Mouse (Mus musculus): ENCODE results near the gene Rbms3.

Gene Rbms3

GRCm38 (mm10) chr9:116911781-116912492 lies 717.8 kb downstream of the Rbms3 start:
- no peak for DNase-seq (ENCODE audit: low read depth in 1 of 2, low spot score in 2 of 2)

- no peak for DNase-seq (ENCODE audit: low read depth in 1 of 2, low spot score in 2 of 2)
Measured at GRCm38 (mm10) chr9:116909511-116909910, 720.2 kb downstream of the Rbms3 start.

GRCm38 (mm10) chr9:116906955-116907354 lies 722.8 kb downstream of the Rbms3 start:
- DNase-seq (ENCODE audit: low read depth in 1 of 2, low spot score in 2 of 2) = no peak

- DNase-seq (ENCODE audit: low read depth in 1 of 2, low spot score in 2 of 2) = no peak
Measured at GRCm38 (mm10) chr9:116905646-116906045, 724.1 kb downstream of the Rbms3 start.

GRCm38 (mm10) chr9:116903304-116903993 lies 726.3 kb downstream of the Rbms3 start:
- no peak for DNase-seq (ENCODE audit: low read depth in 1 of 2, low spot score in 2 of 2)

- no peak for DNase-seq (ENCODE audit: low read depth in 1 of 2, low spot score in 2 of 2)
Measured at GRCm38 (mm10) chr9:116899403-116899802, 730.3 kb downstream of the Rbms3 start.

- no peak for DNase-seq (ENCODE audit: low read depth in 1 of 2, low spot score in 2 of 2)
Measured at GRCm38 (mm10) chr9:116886973-116887680, 742.6 kb downstream of the Rbms3 start.

- no peak for DNase-seq (ENCODE audit: low read depth in 1 of 2, low spot score in 2 of 2)
Measured at GRCm38 (mm10) chr9:116885617-116886016, 744.1 kb downstream of the Rbms3 start.

GRCm38 (mm10) chr9:116880503-116880902 lies 749.2 kb downstream of the Rbms3 start:
- DNase-seq (ENCODE audit: low read depth in 1 of 2, low spot score in 2 of 2) = no peak

GRCm38 (mm10) chr9:116879600-116880457 lies 749.9 kb downstream of the Rbms3 start:
- DNase-seq (ENCODE audit: low read depth in 1 of 2, low spot score in 2 of 2) = no peak

GRCm38 (mm10) chr9:116876786-116877185 lies 752.9 kb downstream of the Rbms3 start:
- DNase-seq (ENCODE audit: low read depth in 1 of 2, low spot score in 2 of 2) = no peak

- no peak for DNase-seq (ENCODE audit: low read depth in 1 of 2, low spot score in 2 of 2)
Measured at GRCm38 (mm10) chr9:116873976-116874320, 755.8 kb downstream of the Rbms3 start.

- no peak for DNase-seq (ENCODE audit: low read depth in 1 of 2, low spot score in 2 of 2)
Measured at GRCm38 (mm10) chr9:116873033-116873975, 756.4 kb downstream of the Rbms3 start.

GRCm38 (mm10) chr9:116872346-116872745 lies 757.4 kb downstream of the Rbms3 start:
- DNase-seq (ENCODE audit: low read depth in 1 of 2, low spot score in 2 of 2) = no peak

- DNase-seq (ENCODE audit: low read depth in 1 of 2, low spot score in 2 of 2) = no peak
Measured at GRCm38 (mm10) chr9:116871576-116871975, 758.1 kb downstream of the Rbms3 start.

- no peak for DNase-seq (ENCODE audit: low read depth in 1 of 2, low spot score in 2 of 2)
Measured at GRCm38 (mm10) chr9:116866060-116866459, 763.7 kb downstream of the Rbms3 start.

GRCm38 (mm10) chr9:116863626-116864025 lies 766.1 kb downstream of the Rbms3 start:
- no peak for DNase-seq (ENCODE audit: low read depth in 1 of 2, low spot score in 2 of 2)

GRCm38 (mm10) chr9:116862341-116862740 lies 767.4 kb downstream of the Rbms3 start:
- DNase-seq (ENCODE audit: low read depth in 1 of 2, low spot score in 2 of 2) = no peak

GRCm38 (mm10) chr9:116857861-116858595 lies 771.7 kb downstream of the Rbms3 start:
- no peak for DNase-seq (ENCODE audit: low read depth in 1 of 2, low spot score in 2 of 2)

Data from monocyte, adult 2 months (primary cell).